8 mouse cellular contexts compared by ENCODE assay signal in the genomic region with DNA sequence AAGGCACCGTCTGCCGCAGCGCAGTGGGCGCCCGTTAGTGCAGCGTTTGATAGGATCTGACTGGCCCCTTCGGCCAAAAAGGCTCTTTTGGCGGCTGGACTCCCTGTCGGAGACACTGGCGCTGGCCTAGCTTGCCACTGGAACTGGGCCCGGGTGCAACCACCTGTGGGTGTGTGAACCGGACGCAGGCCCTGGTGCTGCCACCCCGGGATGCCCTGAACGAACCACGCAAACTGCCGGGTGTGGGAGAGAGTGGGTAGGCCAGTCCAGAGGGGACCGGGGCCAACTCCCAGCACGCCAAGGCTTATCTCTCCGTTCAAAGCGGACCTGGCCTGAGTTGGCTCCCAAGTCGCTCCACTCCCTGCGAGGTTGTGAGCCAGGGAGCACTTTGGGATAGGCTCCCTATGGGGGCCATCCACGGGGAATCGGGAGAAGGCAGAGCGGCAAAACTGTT. TPM values are rescaled to one million over a fixed set of nuclear protein-coding genes. Genes with fewer than 3 reads are reported as not detected.
A peak's percentile ranks its signal among the peaks of the same experiment; 100 is the strongest.
DNase-seq lines count a peak whose midpoint lies in the region; ATAC-seq and TF ChIP-seq lines count a peak whose summit lies in the region.

No protein-coding gene starts in this region.

- no peak overlapping the region for H3K27ac ChIP-seq in lung, embryonic 14.5 days (ENCODE audit: low read depth)
- no peak overlapping the region for H3K27ac ChIP-seq in kidney, embryonic 15.5 days
- H3K27ac ChIP-seq in midbrain, embryonic 12.5 days (replicated peaks), result no peak overlapping the region

- peak overlapping the region; percentile 23; the same call in 1 of the 2 replicates for H3K9ac ChIP-seq in lung, embryonic 14.5 days
- H3K9ac ChIP-seq in kidney, embryonic 15.5 days, result 0 out of 2 replicates have a peak overlapping the region, but pooled peaks have one; percentile 15
- H3K9ac ChIP-seq in midbrain, embryonic 12.5 days (replicated peaks), result peak overlapping the region; percentile 28; the same call in 1 of the 2 replicates

- WGBS in lung, embryonic 14.5 days, result 5% methylated on average over 26 of the region's 26 CpGs
- WGBS in kidney, embryonic 15.5 days, result 4% methylated on average over 26 of the region's 26 CpGs
- WGBS in midbrain, embryonic 12.5 days, result 3% methylated on average over 26 of the region's 26 CpGs

- peak overlapping the region; percentile 59 for H3K4me3 ChIP-seq in lung, embryonic 14.5 days (ENCODE audit: low read depth, low read length)
- H3K4me3 ChIP-seq in kidney, embryonic 15.5 days (replicated peaks), result peak overlapping the region; percentile 72
- peak overlapping the region; percentile 75 for H3K4me3 ChIP-seq in midbrain, embryonic 12.5 days

- no peaks in the 10 kb centered on the region for H3K36me3 ChIP-seq in lung, embryonic 14.5 days (ENCODE audit: insufficient read depth)
- no peaks in the 10 kb centered on the region for H3K36me3 ChIP-seq in kidney, embryonic 15.5 days
- no peaks in the 10 kb centered on the region for H3K36me3 ChIP-seq in midbrain, embryonic 12.5 days

- TF ChIP-seq CTCF in lung, embryonic 14.5 days (IDR thresholded peaks at IDR 0.05; ENCODE audit: low read depth), result no peak

- H3K9me3 ChIP-seq in lung, embryonic 14.5 days (ENCODE audit: low read depth, low read length), result no peaks in the 10 kb centered on the region
- no peaks in the 10 kb centered on the region for H3K9me3 ChIP-seq in kidney, embryonic 15.5 days (replicated peaks)
- H3K9me3 ChIP-seq in midbrain, embryonic 12.5 days, result no peaks in the 10 kb centered on the region

- H3K4me2 ChIP-seq in lung, embryonic 14.5 days, result peak overlapping the region; percentile 93
- H3K4me2 ChIP-seq in kidney, embryonic 15.5 days, result peak overlapping the region; percentile 95
- H3K4me2 ChIP-seq in midbrain, embryonic 12.5 days (replicated peaks), result peak overlapping the region; percentile 85

- DNase-seq in lung, embryonic 14.5 days, result peak; percentile 28
- no peak for DNase-seq in lung, postnatal 36 days
- DNase-seq in cerebellum, postnatal 36 days, result peak; percentile 83 to 86
- peak; percentile 64 for DNase-seq in testis, postnatal 14 days (ENCODE audit: low spot score)
- no peak for DNase-seq in urinary bladder, postnatal 25 days (ENCODE audit: low spot score)

- 0 out of 2 replicates have a peak, but pooled peaks cover 6% of the 10 kb centered on the region for H3K4me1 ChIP-seq in lung, embryonic 14.5 days (ENCODE audit: insufficient read depth)
- H3K4me1 ChIP-seq in kidney, embryonic 15.5 days, result peaks cover 57% of the 10 kb centered on the region
- H3K4me1 ChIP-seq in midbrain, embryonic 12.5 days, result peaks cover 22% of the 10 kb centered on the region

- H3K27me3 ChIP-seq in lung, embryonic 14.5 days (ENCODE audit: insufficient read depth, low read length), result peaks cover 47% of the 10 kb centered on the region
- H3K27me3 ChIP-seq in kidney, embryonic 15.5 days, result peaks cover 59% of the 10 kb centered on the region
- peaks cover 72% of the 10 kb centered on the region for H3K27me3 ChIP-seq in midbrain, embryonic 12.5 days

- no peak for ATAC-seq in lung, embryonic 14.5 days (ENCODE audit: insufficient read depth)
- ATAC-seq in granulocyte monocyte progenitor cell, adult 5-6 weeks (replicated peaks; ENCODE audit: poor library complexity, severe bottlenecking), result 0 out of 2 replicates have a peak, but pooled peaks have one; percentile 14
- no peak for ATAC-seq in kidney, embryonic 15.5 days (replicated peaks; ENCODE audit: low FRiP score)
- no peak for ATAC-seq in midbrain, embryonic 12.5 days (ENCODE audit: low FRiP score, low read depth)

RNA-seq across cellular contexts. Expression of a gene that starts 1.3 kb away (rescaled TPM):
- polyA plus RNA-seq in lung, embryonic 14.5 days (2014; fragmentation: Nextera tagmentation; extraction: Ambion mirVana), result 1.2 and 1.7 TPM in 2 replicates
- total RNA-seq in granulocyte monocyte progenitor cell, adult 5-6 weeks (2014; fragmentation: Nextera tagmentation), result 4.5 and 12.7 TPM in 2 replicates
- total RNA-seq in granulocyte monocyte progenitor cell, adult 5-6 weeks (2017), result 1.8 and 2.5 TPM in 2 replicates
- polyA plus RNA-seq in kidney, embryonic 15.5 days (2015; fragmentation: Nextera tagmentation; extraction: Ambion mirVana), result 2.2 and 2.9 TPM in 2 replicates
- 1.4 and 2.0 TPM in 2 replicates for polyA plus RNA-seq in midbrain, embryonic 12.5 days (2016; fragmentation: Nextera tagmentation; extraction: Ambion mirVana)

Comparison
In these comparisons a context has a peak if more than half of its experiments do, and no peak if none do; other contexts are left out.
1. DNase-seq: peak in lung, embryonic 14.5 days (single experiment), cerebellum, postnatal 36 days (2 of 2) and testis, postnatal 14 days (single experiment); none in lung, postnatal 36 days (single experiment) and urinary bladder, postnatal 25 days (single experiment).
2. Peak in every context shown above with its lines, with median percentiles within 50 percentile points of each other: H3K4me2 ChIP-seq, H3K4me3 ChIP-seq and H3K9ac ChIP-seq.